ENCODE assay signal across 12 mouse cellular contexts in genomic region chr3:54790601-54791000, GRCm38 (mm10).
"Had no signal": no experiment of that assay in that cellular context is flagged by ENCODE, and none has a peak within 500 bp of the region (broad histone marks: within the 10 kb centered on the region; RNA-seq: fewer than 3 reads in every experiment).

No protein-coding gene starts in this region.

- DNase-seq: kidney, adult 2 months; kidney, postnatal 36 days; layer of hippocampus, adult 9-11 months; layer of hippocampus, postnatal 36 days; lung, adult 18-20 months; lung, postnatal 36 days; midbrain, embryonic 14.5 days; thymus, postnatal 4 days had no signal

- H3K27ac ChIP-seq: kidney, postnatal 0 days; limb, embryonic 12.5 days; liver, embryonic 14.5 days; stomach, postnatal 0 days had no signal

- H3K4me2 ChIP-seq: limb, embryonic 12.5 days had no signal

- H3K4me3 ChIP-seq: limb, embryonic 12.5 days had no signal

- H3K4me1 ChIP-seq: limb, embryonic 12.5 days had no signal

- H3K9ac ChIP-seq: limb, embryonic 12.5 days; liver, embryonic 14.5 days had no signal

- H3K27me3 ChIP-seq: limb, embryonic 12.5 days had no signal
